Mouse (Mus musculus): ENCODE measurements around the gene Slc7a7. TPM values are rescaled to one million over a fixed set of nuclear protein-coding genes. Genes with fewer than 3 reads are reported as not detected.

Slc7a7 gene
- polyA plus RNA-seq, 1 experiment, result 0.35 TPM

DNA sequence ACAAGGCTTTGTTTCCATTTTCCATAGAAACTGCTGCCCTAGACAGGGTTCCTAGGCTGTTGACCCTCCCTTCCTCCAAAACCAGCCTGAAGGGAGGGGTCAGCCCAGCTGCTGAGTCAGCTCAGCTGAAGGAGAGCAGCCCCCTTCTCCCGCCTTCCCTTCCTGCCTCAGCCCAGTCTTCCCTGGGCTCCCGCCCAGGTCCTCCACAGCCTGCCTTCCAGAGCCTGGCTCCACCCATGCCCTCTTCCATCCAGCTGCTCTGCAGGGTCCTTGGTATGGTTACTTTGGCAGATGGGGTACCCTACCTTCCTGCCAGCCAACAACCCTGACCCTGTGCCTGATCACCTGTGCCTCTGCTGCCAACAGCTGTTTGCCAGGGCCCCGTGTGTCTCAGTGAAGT lies 25.6 kb upstream of the Slc7a7 start:
- H3K79me2 ChIP-seq (ENCODE audit: control insufficient read depth, insufficient read depth), result no peaks in the 10 kb centered on the region
- H3K79me3 ChIP-seq (ENCODE audit: low read depth), result no peaks in the 10 kb centered on the region
- no peak overlapping the region for H3ac ChIP-seq (ENCODE audit: control insufficient read depth, insufficient read length, low read depth)
- H3K4me3 ChIP-seq (ENCODE audit: insufficient read depth, poor library complexity, severe bottlenecking), result no peak overlapping the region
- no peaks in the 10 kb centered on the region for H3K27me3 ChIP-seq (ENCODE audit: control insufficient read depth, insufficient read depth, insufficient read length)
- peaks cover 22% of the 10 kb centered on the region for H3K36me3 ChIP-seq (ENCODE audit: control insufficient read depth, insufficient read depth)
- TF ChIP-seq MYOD1 (IDR thresholded peaks at IDR 0.05; ENCODE audit: control insufficient read depth, insufficient read length, low read depth) (no peak), MYOG (IDR thresholded peaks at IDR 0.05; ENCODE audit: control insufficient read depth, extremely low read depth, insufficient read length) (no peak), MAX (IDR thresholded peaks at IDR 0.05) (no peak), USF1 (IDR thresholded peaks at IDR 0.05; ENCODE audit: low read depth) (no peak), CTCF (IDR thresholded peaks at IDR 0.05; ENCODE audit: control insufficient read depth, insufficient read depth, insufficient read length) (no peak), FOSL1 (IDR thresholded peaks at IDR 0.05; ENCODE audit: insufficient read depth, low read length, poor library complexity, severe bottlenecking) (no peak), CEBPB (IDR thresholded peaks at IDR 0.05; ENCODE audit: low read depth) (no peak)

DNA sequence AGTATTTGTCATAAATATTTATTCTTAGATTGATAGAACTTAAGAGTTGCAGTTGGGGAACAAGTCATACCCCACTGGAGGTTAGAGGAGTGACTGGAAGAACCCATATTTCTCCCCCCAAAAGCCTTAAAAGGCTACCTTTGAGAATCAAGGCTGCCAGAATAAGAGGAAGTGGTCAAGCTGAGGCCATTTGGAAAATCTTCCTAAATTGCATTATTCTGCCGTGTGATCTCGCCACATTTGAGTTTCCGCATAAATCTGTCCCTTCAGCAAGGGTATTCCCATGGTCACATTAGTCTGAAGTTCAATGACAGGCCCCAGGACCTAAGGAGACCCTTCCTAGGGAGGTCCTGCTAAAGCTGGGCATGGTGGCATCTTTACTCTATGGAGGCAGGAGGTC lies 25.0 kb upstream of the Slc7a7 start:
- H3K27me3 ChIP-seq (ENCODE audit: control insufficient read depth, insufficient read depth, insufficient read length), result no peaks in the 10 kb centered on the region
- H3ac ChIP-seq (ENCODE audit: control insufficient read depth, insufficient read length, low read depth), result no peak overlapping the region
- H3K79me3 ChIP-seq (ENCODE audit: low read depth), result no peaks in the 10 kb centered on the region
- H3K36me3 ChIP-seq (ENCODE audit: control insufficient read depth, insufficient read depth), result peaks cover 26% of the 10 kb centered on the region
- no peaks in the 10 kb centered on the region for H3K79me2 ChIP-seq (ENCODE audit: control insufficient read depth, insufficient read depth)
- no peak overlapping the region for H3K4me3 ChIP-seq (ENCODE audit: insufficient read depth, poor library complexity, severe bottlenecking)
- no peak for TF ChIP-seq USF1 (IDR thresholded peaks at IDR 0.05; ENCODE audit: low read depth)
- no peak for TF ChIP-seq CTCF (IDR thresholded peaks at IDR 0.05; ENCODE audit: control insufficient read depth, insufficient read depth, insufficient read length)
- TF ChIP-seq MAX (IDR thresholded peaks at IDR 0.05), result no peak
- TF ChIP-seq MYOD1 (IDR thresholded peaks at IDR 0.05; ENCODE audit: control insufficient read depth, insufficient read length, low read depth), result no peak
- no peak for TF ChIP-seq FOSL1 (IDR thresholded peaks at IDR 0.05; ENCODE audit: insufficient read depth, low read length, poor library complexity, severe bottlenecking)
- TF ChIP-seq MYOG (IDR thresholded peaks at IDR 0.05; ENCODE audit: control insufficient read depth, extremely low read depth, insufficient read length), result no peak
- no peak for TF ChIP-seq CEBPB (IDR thresholded peaks at IDR 0.05; ENCODE audit: low read depth)

DNA sequence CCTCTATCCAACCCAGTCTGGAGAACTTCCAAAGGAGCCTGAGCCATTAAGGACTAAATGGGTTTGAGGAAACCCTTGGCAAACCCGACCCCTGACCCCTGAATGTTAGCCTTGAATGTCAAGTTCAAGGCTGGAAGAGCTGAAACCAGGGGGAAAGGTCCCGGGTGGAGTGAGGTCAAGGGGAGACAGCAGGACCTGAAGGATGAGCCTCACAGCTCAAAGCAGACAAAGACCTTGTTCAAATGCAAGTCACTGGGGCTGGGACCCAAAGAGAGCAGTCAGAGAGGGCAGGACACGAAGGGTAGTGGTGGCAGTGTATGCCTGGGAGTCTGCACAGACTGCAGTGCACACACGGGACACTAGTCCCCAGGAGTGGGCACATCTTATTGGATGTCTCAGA lies 23.8 kb upstream of the Slc7a7 start:
- Histone ChIP-seq H3K4me3 (ENCODE audit: insufficient read depth, poor library complexity, severe bottlenecking) (no peak overlapping the region), H3K79me2 (ENCODE audit: control insufficient read depth, insufficient read depth) (peaks cover 4% of the 10 kb centered on the region), H3ac (ENCODE audit: control insufficient read depth, insufficient read length, low read depth) (no peak overlapping the region), H3K36me3 (ENCODE audit: control insufficient read depth, insufficient read depth) (peaks cover 37% of the 10 kb centered on the region), H3K79me3 (ENCODE audit: low read depth) (no peaks in the 10 kb centered on the region), H3K27me3 (ENCODE audit: control insufficient read depth, insufficient read depth, insufficient read length) (no peaks in the 10 kb centered on the region)
- TF ChIP-seq CTCF (IDR thresholded peaks at IDR 0.05; ENCODE audit: control insufficient read depth, insufficient read depth, insufficient read length) (no peak), MYOD1 (IDR thresholded peaks at IDR 0.05; ENCODE audit: control insufficient read depth, insufficient read length, low read depth) (no peak), FOSL1 (IDR thresholded peaks at IDR 0.05; ENCODE audit: insufficient read depth, low read length, poor library complexity, severe bottlenecking) (no peak), USF1 (IDR thresholded peaks at IDR 0.05; ENCODE audit: low read depth) (no peak), CEBPB (IDR thresholded peaks at IDR 0.05; ENCODE audit: low read depth) (no peak), MAX (IDR thresholded peaks at IDR 0.05) (no peak), MYOG (IDR thresholded peaks at IDR 0.05; ENCODE audit: control insufficient read depth, extremely low read depth, insufficient read length) (no peak)

- peaks cover 3% of the 10 kb centered on the region for H3K79me3 ChIP-seq (ENCODE audit: low read depth)
- no peak overlapping the region for H3ac ChIP-seq (ENCODE audit: control insufficient read depth, insufficient read length, low read depth)
- peaks cover 45% of the 10 kb centered on the region for H3K36me3 ChIP-seq (ENCODE audit: control insufficient read depth, insufficient read depth)
- H3K27me3 ChIP-seq (ENCODE audit: control insufficient read depth, insufficient read depth, insufficient read length), result no peaks in the 10 kb centered on the region
- H3K4me3 ChIP-seq (ENCODE audit: insufficient read depth, poor library complexity, severe bottlenecking), result no peak overlapping the region
- H3K79me2 ChIP-seq (ENCODE audit: control insufficient read depth, insufficient read depth), result peaks cover 13% of the 10 kb centered on the region
- TF ChIP-seq FOSL1 (IDR thresholded peaks at IDR 0.05; ENCODE audit: insufficient read depth, low read length, poor library complexity, severe bottlenecking), result no peak
- no peak for TF ChIP-seq MAX (IDR thresholded peaks at IDR 0.05)
- TF ChIP-seq MYOD1 (IDR thresholded peaks at IDR 0.05; ENCODE audit: control insufficient read depth, insufficient read length, low read depth), result no peak
Observed at GRCm38 (mm10) chr14:54440538-54440937, 23.0 kb upstream of the Slc7a7 start.

DNA sequence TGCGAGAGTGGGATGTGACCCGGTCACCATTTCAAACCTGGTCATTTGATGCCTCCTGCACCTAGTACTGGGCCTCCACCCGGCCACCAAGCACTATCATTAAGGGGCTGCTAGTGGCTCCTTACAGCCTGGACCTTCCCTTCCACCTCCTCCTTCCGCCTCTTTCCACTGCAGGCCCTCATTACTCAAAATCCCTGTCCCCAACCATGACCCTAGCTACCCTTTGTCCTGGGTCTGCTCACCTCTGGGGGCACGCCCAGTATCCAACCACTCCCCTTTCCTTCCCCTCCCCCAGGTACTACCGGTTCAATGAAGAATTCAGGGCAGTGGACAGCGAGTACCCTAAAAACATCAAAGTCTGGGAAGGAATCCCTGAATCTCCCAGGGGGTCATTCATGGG lies 22.0 kb upstream of the Slc7a7 start:
- no peaks in the 10 kb centered on the region for H3K27me3 ChIP-seq (ENCODE audit: control insufficient read depth, insufficient read depth, insufficient read length)
- TF ChIP-seq MYOD1 (IDR thresholded peaks at IDR 0.05; ENCODE audit: control insufficient read depth, insufficient read length, low read depth) (no peak), MYOG (IDR thresholded peaks at IDR 0.05; ENCODE audit: control insufficient read depth, extremely low read depth, insufficient read length) (no peak), CEBPB (IDR thresholded peaks at IDR 0.05; ENCODE audit: low read depth) (no peak), USF1 (IDR thresholded peaks at IDR 0.05; ENCODE audit: low read depth) (no peak), CTCF (IDR thresholded peaks at IDR 0.05; ENCODE audit: control insufficient read depth, insufficient read depth, insufficient read length) (no peak), MAX (IDR thresholded peaks at IDR 0.05) (no peak), FOSL1 (IDR thresholded peaks at IDR 0.05; ENCODE audit: insufficient read depth, low read length, poor library complexity, severe bottlenecking) (no peak)
- peaks cover 8% of the 10 kb centered on the region for H3K79me3 ChIP-seq (ENCODE audit: low read depth)
- no peak overlapping the region for H3ac ChIP-seq (ENCODE audit: control insufficient read depth, insufficient read length, low read depth)
- H3K79me2 ChIP-seq (ENCODE audit: control insufficient read depth, insufficient read depth), result peaks cover 22% of the 10 kb centered on the region
- H3K4me3 ChIP-seq (ENCODE audit: insufficient read depth, poor library complexity, severe bottlenecking), result no peak overlapping the region
- H3K36me3 ChIP-seq (ENCODE audit: control insufficient read depth, insufficient read depth), result peaks cover 48% of the 10 kb centered on the region

- peaks cover 48% of the 10 kb centered on the region for H3K36me3 ChIP-seq (ENCODE audit: control insufficient read depth, insufficient read depth)
- no peak overlapping the region for H3K4me3 ChIP-seq (ENCODE audit: insufficient read depth, poor library complexity, severe bottlenecking)
- TF ChIP-seq MYOD1 (IDR thresholded peaks at IDR 0.05; ENCODE audit: control insufficient read depth, insufficient read length, low read depth) (no peak), MAX (IDR thresholded peaks at IDR 0.05) (no peak), MYOG (IDR thresholded peaks at IDR 0.05; ENCODE audit: control insufficient read depth, extremely low read depth, insufficient read length) (no peak), USF1 (IDR thresholded peaks at IDR 0.05; ENCODE audit: low read depth) (no peak), CTCF (IDR thresholded peaks at IDR 0.05; ENCODE audit: control insufficient read depth, insufficient read depth, insufficient read length) (no peak), CEBPB (IDR thresholded peaks at IDR 0.05; ENCODE audit: low read depth) (no peak), FOSL1 (IDR thresholded peaks at IDR 0.05; ENCODE audit: insufficient read depth, low read length, poor library complexity, severe bottlenecking) (no peak)
- H3K27me3 ChIP-seq (ENCODE audit: control insufficient read depth, insufficient read depth, insufficient read length), result no peaks in the 10 kb centered on the region
- peaks cover 12% of the 10 kb centered on the region for H3K79me3 ChIP-seq (ENCODE audit: low read depth)
- H3K79me2 ChIP-seq (ENCODE audit: control insufficient read depth, insufficient read depth), result peaks cover 26% of the 10 kb centered on the region
- H3ac ChIP-seq (ENCODE audit: control insufficient read depth, insufficient read length, low read depth), result no peak overlapping the region
Observed at GRCm38 (mm10) chr14:54439155-54439554, 21.6 kb upstream of the Slc7a7 start.
